Mouse (Mus musculus) stomach, embryonic 16.5 days (tissue): ENCODE measurements around the gene Nudt2. TPM values are rescaled to one million over a fixed set of nuclear protein-coding genes. Genes with fewer than 3 reads are reported as not detected.

Experiments
- ATAC-seq: fragments of 200-750 bp; cut with Nextera tagmentation; 2 replicates; pipeline ENCODE4 v1.8.0; 2017; ENCODE audit warnings: moderate number of reproducible peaks, moderate TSS enrichment; ENCODE audit not compliant: insufficient read depth, low FRiP score
- H3K27ac ChIP-seq: fragments of 300-500 bp; sonication (generic); 2 replicates; pipeline ENCODE4 v1.5.1; 2014; ENCODE audit warnings: low read length
- H3K27me3 ChIP-seq: fragments of 300-500 bp; sonication (generic); 2 replicates; pipeline ENCODE4 v1.6.1; 2014; ENCODE audit warnings: low read length, control low read depth, mixed read lengths; ENCODE audit not compliant: control insufficient read depth, insufficient read depth
- H3K36me3 ChIP-seq: fragments of 300-500 bp; sonication (generic); 2 replicates; pipeline ENCODE4 v1.6.1; 2014; ENCODE audit warnings: low read length; ENCODE audit not compliant: control insufficient read depth, insufficient read depth
- H3K4me1 ChIP-seq: fragments of 300-500 bp; sonication (generic); 2 replicates; pipeline ENCODE4 v1.6.1; 2014; ENCODE audit warnings: low read length, control low read depth, mixed read lengths; ENCODE audit not compliant: control insufficient read depth, insufficient read depth
- H3K4me2 ChIP-seq: fragments of 300-500 bp; sonication (generic); 2 replicates; pipeline ENCODE4 v1.6.1; 2014; ENCODE audit warnings: low read depth, low read length, mixed read lengths
- H3K4me3 ChIP-seq: fragments of 300-500 bp; sonication (generic); replicated peaks from 2 replicates; pipeline ENCODE4 v1.5.1; 2014; ENCODE audit warnings: mild to moderate bottlenecking, low read length
- H3K9ac ChIP-seq: fragments of 300-500 bp; sonication (generic); 2 replicates; pipeline ENCODE4 v1.6.1; 2014; ENCODE audit warnings: low read length
- H3K9me3 ChIP-seq: fragments of 300-500 bp; sonication (generic); replicated peaks from 2 replicates; pipeline ENCODE4 v1.6.1; 2016; ENCODE audit warnings: low read length, control low read depth; ENCODE audit not compliant: control insufficient read depth
- WGBS: fragments of 180-500 bp; shearing (Covaris S2); extraction: QIAGEN DNeasy Blood & Tissue Kit; methylation state at CpG from one replicate; pipeline ENCODE4 v1.1.7; 2014; 5-methylcytosine and 5-hydroxymethylcytosine counted together
- polyA plus RNA-seq: library from polyadenylated mRNA; unstranded; fragments of >200 nt; fragmentation: Nextera tagmentation; extraction: Ambion mirVana; gene quantifications from 2 replicates; pipeline ENCODE4 v1.2.1, GENCODE M21; 2015

Nudt2 gene
- polyA plus RNA-seq, 1 experiment from 2014 or later = 49.5 TPM

DNA sequence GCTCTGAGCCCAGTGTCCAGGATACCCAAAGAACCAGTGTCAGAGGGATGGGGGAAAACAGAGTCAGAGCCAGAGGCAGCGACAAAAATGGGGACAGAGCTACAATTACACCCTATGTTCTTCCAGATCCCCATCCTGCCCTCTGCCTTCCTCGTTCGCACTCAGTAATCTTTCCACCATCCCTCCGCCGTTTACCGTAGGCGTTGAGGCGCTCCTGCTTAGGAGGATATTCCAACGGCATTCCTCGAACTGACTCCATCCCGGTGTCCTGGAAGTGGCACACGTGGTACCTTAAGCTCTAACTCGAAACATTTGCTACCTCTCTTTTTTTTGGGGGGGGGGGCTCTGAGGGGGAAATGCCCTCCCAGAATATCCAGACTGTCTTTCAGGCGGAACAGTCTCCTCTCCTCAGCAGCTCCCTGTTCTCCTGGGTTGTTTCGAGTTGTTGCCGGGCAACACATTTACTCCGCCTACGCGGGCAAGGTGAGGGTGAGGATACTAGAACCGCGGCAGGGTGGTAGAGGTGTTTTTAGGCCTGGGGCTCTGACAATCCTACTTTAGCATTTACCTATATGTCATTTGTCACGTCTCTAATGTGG, 42.5 kb downstream of the Nudt2 start:
- peak overlapping the region; percentile 95 for H3K4me2 ChIP-seq
- peak overlapping the region; percentile 73 for H3K9ac ChIP-seq
- H3K9me3 ChIP-seq = no peaks in the 10 kb centered on the region
- no peak for ATAC-seq
- WGBS = 5% methylated on average over 22 of the region's 22 CpGs
- no peak overlapping the region for H3K27ac ChIP-seq
- H3K36me3 ChIP-seq = no peaks in the 10 kb centered on the region
- H3K4me3 ChIP-seq = peak overlapping the region; percentile 60
- no peaks in the 10 kb centered on the region; the same call in 1 of the 2 replicates for H3K27me3 ChIP-seq
- peaks cover 8% of the 10 kb centered on the region; the same call in 1 of the 2 replicates for H3K4me1 ChIP-seq

DNA sequence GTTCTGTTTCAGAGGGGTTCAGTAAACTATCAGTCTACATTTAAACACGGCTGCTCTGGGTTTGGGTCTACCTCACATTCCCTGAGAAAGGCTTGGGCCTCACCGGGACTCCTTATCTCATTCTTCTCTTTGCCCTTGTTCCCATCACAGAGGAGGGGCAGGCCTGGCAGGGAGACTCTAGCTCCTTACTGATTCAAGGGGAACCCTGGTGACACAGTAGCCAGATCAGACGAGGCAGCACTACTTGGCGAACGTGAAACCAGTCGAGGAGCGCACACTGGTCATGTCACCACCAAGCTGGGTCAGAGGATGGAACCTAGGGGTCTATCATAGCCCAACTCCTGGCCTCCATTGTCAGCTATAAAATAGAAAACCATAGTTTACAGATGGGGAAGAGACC, 43.0 kb downstream of the Nudt2 start:
- no peak overlapping the region for H3K9ac ChIP-seq
- H3K27ac ChIP-seq = no peak overlapping the region
- H3K4me3 ChIP-seq = no peak overlapping the region
- H3K4me2 ChIP-seq = no peak overlapping the region
- ATAC-seq = no peak
- 54% methylated on average over 7 of the region's 7 CpGs for WGBS
- no peaks in the 10 kb centered on the region; the same call in 1 of the 2 replicates for H3K27me3 ChIP-seq
- peaks cover 8% of the 10 kb centered on the region; the same call in 1 of the 2 replicates for H3K4me1 ChIP-seq
- H3K36me3 ChIP-seq = no peaks in the 10 kb centered on the region
- no peaks in the 10 kb centered on the region for H3K9me3 ChIP-seq

DNA sequence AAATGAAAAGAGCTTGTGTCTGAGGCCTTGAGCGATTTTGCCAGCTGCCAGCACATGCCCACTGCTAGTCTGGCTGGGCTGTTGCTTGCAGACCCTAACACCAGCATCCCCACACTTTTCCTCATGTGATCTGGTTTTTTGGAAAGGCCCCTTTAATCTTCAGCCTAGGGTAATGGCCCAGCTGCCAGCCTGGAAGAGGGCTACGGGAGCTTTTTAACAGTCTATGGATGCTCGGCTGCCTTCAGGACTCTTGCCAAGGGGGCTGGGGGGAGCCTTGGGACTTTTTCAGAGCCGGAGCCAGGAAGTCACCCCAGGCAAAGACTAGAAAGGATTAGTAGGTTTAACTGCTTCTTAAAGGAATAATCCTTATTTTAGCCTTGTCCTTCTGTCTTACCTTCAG, 48.4 kb downstream of the Nudt2 start:
- Histone ChIP-seq H3K9me3 (no peaks in the 10 kb centered on the region), H3K27me3 (no peaks in the 10 kb centered on the region; the same call in 1 of the 2 replicates), H3K27ac (no peak overlapping the region), H3K4me1 (no peaks in the 10 kb centered on the region), H3K36me3 (no peaks in the 10 kb centered on the region), H3K4me2 (no peak overlapping the region), H3K4me3 (no peak overlapping the region), H3K9ac (no peak overlapping the region)
- ATAC-seq = no peak
- 44% methylated on average over 4 of the region's 4 CpGs for WGBS

DNA sequence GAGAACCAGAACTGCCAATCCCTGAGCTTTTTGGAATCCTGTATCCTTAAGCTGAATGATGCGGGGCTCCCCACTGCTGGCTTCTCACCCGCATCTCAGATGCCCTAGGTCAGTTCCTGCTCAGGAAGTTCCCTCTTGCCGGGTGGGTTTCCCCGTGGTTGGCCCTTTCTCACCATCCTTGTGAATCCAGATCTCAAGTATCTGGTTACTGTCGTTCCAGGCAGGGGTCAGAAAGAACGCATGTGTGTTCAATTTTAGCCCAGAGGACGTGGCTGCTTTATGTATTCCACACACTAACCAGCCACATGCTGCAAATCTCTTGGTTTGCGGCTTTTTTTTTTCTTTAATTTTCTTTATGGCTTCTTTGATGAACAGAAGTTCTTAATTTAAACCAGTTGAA, 48.8 kb downstream of the Nudt2 start:
- H3K4me3 ChIP-seq = no peak overlapping the region
- H3K9me3 ChIP-seq = no peaks in the 10 kb centered on the region
- H3K9ac ChIP-seq = no peak overlapping the region
- ATAC-seq = no peak
- no peak overlapping the region for H3K4me2 ChIP-seq
- no peaks in the 10 kb centered on the region for H3K36me3 ChIP-seq
- WGBS = 22% methylated on average over 8 of the region's 8 CpGs
- H3K4me1 ChIP-seq = no peaks in the 10 kb centered on the region
- no peak overlapping the region for H3K27ac ChIP-seq
- no peaks in the 10 kb centered on the region; the same call in 1 of the 2 replicates for H3K27me3 ChIP-seq

DNA sequence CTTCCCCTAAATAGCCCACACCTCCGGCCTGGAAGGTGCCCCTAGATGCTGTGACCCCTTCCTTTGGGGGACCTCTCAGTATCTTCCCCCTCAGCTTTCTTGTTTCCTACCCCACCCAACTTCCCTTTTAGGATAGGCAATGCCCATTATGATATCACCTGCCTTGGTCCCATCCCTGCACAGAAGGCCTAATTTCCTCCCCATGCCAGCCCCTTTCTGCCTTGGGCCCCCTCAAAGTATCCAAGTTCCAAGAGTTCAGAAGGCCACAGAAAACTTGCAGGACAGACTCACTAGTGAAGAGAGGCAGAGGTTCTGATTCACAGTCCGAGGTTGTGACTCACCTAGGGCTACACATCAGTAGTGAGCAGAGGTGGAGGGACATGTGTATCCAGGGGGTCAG, 52.3 kb downstream of the Nudt2 start, which contains the start of gene 1110017D15Rik:
Gene 1110017D15Rik (minus strand): TSS at position 101 of the 400 bp plus-strand sequence.
- Histone ChIP-seq H3K27ac (no peak within 1 kb of the TSS), H3K36me3 (no peaks in the 10 kb centered on the region), H3K9me3 (no peaks in the 10 kb centered on the region), H3K4me3 (no peak within 1 kb of the TSS), H3K4me1 (no peaks in the 10 kb centered on the region), H3K9ac (no peak within 1 kb of the TSS), H3K4me2 (no peak within 1 kb of the TSS), H3K27me3 (no peaks in the 10 kb centered on the region; the same call in 1 of the 2 replicates)
- 76% methylated on average over 2 of the region's 2 CpGs for WGBS
- no peak for ATAC-seq

DNA sequence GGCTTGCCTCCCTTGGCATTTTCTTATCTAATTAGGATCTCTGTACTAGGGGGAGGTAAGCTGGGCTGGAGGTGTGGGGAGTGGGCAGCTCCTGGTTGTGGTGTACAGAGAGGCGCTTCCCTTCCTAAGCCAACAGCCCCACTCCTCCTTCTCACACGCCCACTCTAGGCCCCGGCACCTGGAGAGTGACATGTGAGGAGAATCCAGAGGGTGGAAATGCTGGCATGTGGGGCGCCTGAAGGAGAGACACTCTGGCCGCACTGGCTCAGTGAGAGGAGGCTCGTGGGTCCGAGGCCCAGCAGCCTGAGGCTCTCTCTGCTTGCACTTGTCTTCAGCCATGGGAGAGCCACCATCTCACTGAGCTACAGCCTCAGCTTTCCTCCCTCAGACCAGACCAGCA, 53.4 kb downstream of the Nudt2 start:
- H3K27ac ChIP-seq = no peak overlapping the region
- WGBS = 73% methylated on average over 7 of the region's 7 CpGs

DNA sequence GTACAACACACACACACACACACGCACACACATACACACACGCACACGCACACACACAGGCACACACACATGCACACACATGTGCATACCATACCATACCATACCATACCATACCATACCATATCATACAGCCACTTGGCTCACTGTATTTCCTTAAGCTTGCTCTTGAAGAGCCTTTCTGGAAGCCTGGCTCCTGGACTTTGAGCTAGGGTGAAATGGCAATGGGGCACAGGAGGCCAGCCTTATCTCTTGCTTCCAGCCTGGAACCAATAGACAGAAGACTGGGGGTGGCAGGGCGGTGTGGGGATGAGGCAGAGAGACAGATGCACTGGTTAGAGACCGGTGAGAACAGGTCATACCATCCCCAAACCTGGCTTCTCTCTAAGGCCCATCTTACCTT, 54.2 kb downstream of the Nudt2 start:
- no peak overlapping the region for H3K9ac ChIP-seq
- H3K4me3 ChIP-seq = no peak overlapping the region
- no peaks in the 10 kb centered on the region for H3K9me3 ChIP-seq
- no peak overlapping the region for H3K27ac ChIP-seq
- H3K4me1 ChIP-seq = no peaks in the 10 kb centered on the region
- H3K36me3 ChIP-seq = no peaks in the 10 kb centered on the region
- 92% methylated on average over 5 of the region's 5 CpGs for WGBS
- H3K27me3 ChIP-seq = no peaks in the 10 kb centered on the region; the same call in none of the 2 replicates
- no peak overlapping the region for H3K4me2 ChIP-seq
- no peak for ATAC-seq

More for the DNA sequence above, 53.4 kb downstream of the Nudt2 start:
- Histone ChIP-seq H3K4me3 (no peak overlapping the region), H3K4me1 (no peaks in the 10 kb centered on the region), H3K27me3 (no peaks in the 10 kb centered on the region; the same call in 1 of the 2 replicates), H3K9me3 (no peaks in the 10 kb centered on the region), H3K36me3 (no peaks in the 10 kb centered on the region), H3K4me2 (no peak overlapping the region), H3K9ac (no peak overlapping the region)
- no peak for ATAC-seq

GRCm38 (mm10) chr4:41520641-41521040, 55.7 kb downstream of the Nudt2 start:
- H3K9ac ChIP-seq = no peak overlapping the region; the same call in 1 of the 2 replicates
- no peak overlapping the region for H3K4me2 ChIP-seq
- no peaks in the 10 kb centered on the region for H3K36me3 ChIP-seq
- H3K27me3 ChIP-seq = no peaks in the 10 kb centered on the region; the same call in none of the 2 replicates
- H3K4me3 ChIP-seq = no peak overlapping the region
- no peaks in the 10 kb centered on the region for H3K9me3 ChIP-seq
- no peak overlapping the region for H3K27ac ChIP-seq
- ATAC-seq = no peak
- H3K4me1 ChIP-seq = no peaks in the 10 kb centered on the region
- 28% methylated on average over 14 of the region's 14 CpGs for whole genome bisulfite sequencing

DNA sequence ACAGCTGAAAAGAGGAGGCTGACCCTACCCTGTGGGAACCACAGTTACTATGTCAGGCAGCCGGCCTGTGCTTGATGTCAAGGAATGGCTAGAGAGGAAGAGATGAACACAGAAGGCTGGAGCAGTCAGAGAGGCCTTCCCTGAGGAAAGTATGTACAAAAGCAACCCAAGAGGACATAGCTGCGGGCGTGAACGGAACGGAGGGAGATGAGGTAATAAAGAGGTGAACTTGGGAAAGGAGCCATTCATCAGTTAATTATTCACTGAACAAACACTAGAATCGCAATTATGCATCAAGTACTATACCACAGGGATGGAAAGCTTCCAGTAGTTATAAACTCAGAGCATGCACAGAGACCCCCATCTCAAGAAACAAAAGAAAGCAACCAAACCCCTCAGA, 57.2 kb downstream of the Nudt2 start:
- Histone ChIP-seq H3K9ac (no peak overlapping the region), H3K9me3 (no peaks in the 10 kb centered on the region), H3K4me3 (no peak overlapping the region), H3K36me3 (no peaks in the 10 kb centered on the region), H3K27ac (no peak overlapping the region), H3K27me3 (no peaks in the 10 kb centered on the region; the same call in none of the 2 replicates), H3K4me1 (no peaks in the 10 kb centered on the region), H3K4me2 (no peak overlapping the region)
- WGBS = 83% methylated on average over 6 of the region's 6 CpGs
- no peak for ATAC-seq
